Mouse (Mus musculus) megakaryocyte, embryonic 14.5 days (primary cell): ENCODE measurements around the gene Stard3. TPM values are rescaled to one million over a fixed set of nuclear protein-coding genes. Genes with fewer than 3 reads are reported as not detected.
"Not testable (repeated sequence)": the region's sequence is repeated elsewhere in the genome, so short reads cannot be mapped to it uniquely, and the experiment has no call there.

Source experiments
- H3K27me3 ChIP-seq: replicated peaks from 2 replicates; pipeline ENCODE3; 2012; ENCODE audit warnings: inconsistent platforms
- H3K36me3 ChIP-seq: replicated peaks from 2 replicates; pipeline ENCODE3; 2012; ENCODE audit warnings: low read length, inconsistent platforms, mixed read lengths
- H3K4me1 ChIP-seq: 2 replicates; pipeline ENCODE4 v1.6.1; 2012; ENCODE audit warnings: inconsistent platforms
- H3K4me3 ChIP-seq: replicated peaks from 2 replicates; pipeline ENCODE3; 2012; ENCODE audit warnings: moderate library complexity, mild to moderate bottlenecking, inconsistent platforms
- H3K9me3 ChIP-seq: 2 replicates; pipeline ENCODE4 v1.6.1; 2012; ENCODE audit warnings: inconsistent platforms
- FLI1 ChIP-seq: IDR thresholded peaks from 2 replicates; pipeline ENCODE4 v1.6.1; 2012; ENCODE audit warnings: low read length, inconsistent platforms, mixed read lengths
- GATA1 ChIP-seq: IDR thresholded peaks from 3 replicates; pipeline ENCODE4 v1.6.1; 2012; ENCODE audit warnings: mixed read lengths, low read length, inconsistent platforms, borderline replicate concordance
- polyA plus RNA-seq: library from polyadenylated mRNA; stranded (reverse); fragments of >175 nt; gene quantifications from 2 replicates; pipeline ENCODE4 v1.2.3, GENCODE M21; 2012; ENCODE audit warnings: low replicate concordance; ENCODE audit not compliant: insufficient read depth

Gene Stard3
- polyA plus RNA-seq, 1 experiment, result 23.5 TPM

DNA sequence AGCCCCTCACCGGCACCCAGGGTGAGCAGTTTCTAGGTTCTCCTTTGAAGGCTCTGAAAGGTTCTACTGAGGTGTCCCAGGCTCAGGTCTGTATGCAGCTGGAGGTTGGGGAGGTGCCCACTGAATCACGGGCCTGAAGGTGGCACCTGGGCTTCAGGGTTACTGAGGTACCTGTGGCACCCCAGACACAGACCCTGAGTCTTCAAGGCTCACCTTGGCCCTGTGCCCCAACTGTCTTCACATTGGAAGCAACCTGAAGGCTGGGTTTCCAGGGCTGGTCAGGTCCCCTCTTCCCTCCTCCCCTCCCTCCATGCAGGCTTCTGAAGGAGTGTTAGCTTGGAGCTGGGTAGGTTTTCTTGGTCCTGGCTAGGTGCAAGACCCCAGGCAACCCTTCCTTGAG, 23.5 kb downstream of the Stard3 start:
- no peak for TF ChIP-seq FLI1
- TF ChIP-seq GATA1, result no peak
- H3K4me3 ChIP-seq, result no peak overlapping the region
- peaks cover 52% of the 10 kb centered on the region for H3K36me3 ChIP-seq
- H3K4me1 ChIP-seq, result peaks cover 4% of the 10 kb centered on the region; the same call in 1 of the 2 replicates
- no peaks in the 10 kb centered on the region for H3K9me3 ChIP-seq
- H3K27me3 ChIP-seq, result peaks cover 36% of the 10 kb centered on the region

GRCm38 (mm10) chr11:98382405-98382804, 24.2 kb downstream of the Stard3 start:
- H3K4me1 ChIP-seq, H3K4me3 ChIP-seq, H3K9me3 ChIP-seq: not testable (repeated sequence)
- H3K36me3 ChIP-seq, result peaks cover 45% of the 10 kb centered on the region
- peaks cover 44% of the 10 kb centered on the region for H3K27me3 ChIP-seq

DNA sequence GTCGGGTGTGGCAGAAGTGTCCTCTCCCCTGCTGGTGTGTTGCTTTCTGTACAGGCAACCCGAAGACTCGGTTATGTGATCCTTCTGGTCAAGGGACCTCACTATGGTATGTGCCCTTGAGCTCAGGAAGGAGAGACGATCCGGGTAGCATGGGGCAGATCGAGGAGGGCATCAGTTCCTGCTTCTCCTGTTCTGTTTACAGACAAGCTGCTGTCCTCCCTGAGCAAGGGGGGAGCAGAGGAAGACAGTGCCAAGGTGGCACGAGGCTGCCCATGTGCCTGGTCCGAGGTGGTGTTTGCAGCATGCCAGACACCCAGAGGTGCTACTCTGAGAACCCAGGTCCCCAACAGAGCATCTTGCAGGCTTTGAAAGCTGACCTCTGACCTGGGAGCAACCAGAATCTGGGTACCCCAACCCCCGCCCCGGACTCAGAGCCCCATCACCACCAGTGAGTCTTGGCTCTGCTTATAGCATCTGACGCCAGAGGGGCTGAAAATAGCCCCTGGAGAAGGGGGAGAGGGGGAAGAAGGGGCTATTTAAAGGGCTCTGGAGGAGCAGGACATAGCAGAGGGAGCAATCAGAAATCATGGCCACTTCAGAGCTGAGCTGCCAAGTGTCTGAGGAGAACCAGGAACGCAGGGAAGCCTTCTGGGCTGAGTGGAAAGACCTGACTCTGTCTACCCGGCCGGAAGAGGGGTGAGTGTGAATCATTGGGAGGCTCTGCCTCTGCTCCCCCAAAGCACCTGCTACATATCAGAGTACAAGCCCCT, 25.3 kb downstream of the Stard3 start, which contains the start of gene Tcap:
Gene Tcap, plus strand, starts transcription at position 551 of the 770 bp plus-strand sequence.
- H3K4me3 ChIP-seq, result no peak within 1 kb of the TSS
- no peaks in the 10 kb centered on the region for H3K9me3 ChIP-seq
- TF ChIP-seq GATA1 (no peak), FLI1 (no peak)
- H3K4me1 ChIP-seq, result peaks cover 5% of the 10 kb centered on the region; the same call in 1 of the 2 replicates
- peaks cover 34% of the 10 kb centered on the region for H3K36me3 ChIP-seq
- peaks cover 54% of the 10 kb centered on the region for H3K27me3 ChIP-seq

DNA sequence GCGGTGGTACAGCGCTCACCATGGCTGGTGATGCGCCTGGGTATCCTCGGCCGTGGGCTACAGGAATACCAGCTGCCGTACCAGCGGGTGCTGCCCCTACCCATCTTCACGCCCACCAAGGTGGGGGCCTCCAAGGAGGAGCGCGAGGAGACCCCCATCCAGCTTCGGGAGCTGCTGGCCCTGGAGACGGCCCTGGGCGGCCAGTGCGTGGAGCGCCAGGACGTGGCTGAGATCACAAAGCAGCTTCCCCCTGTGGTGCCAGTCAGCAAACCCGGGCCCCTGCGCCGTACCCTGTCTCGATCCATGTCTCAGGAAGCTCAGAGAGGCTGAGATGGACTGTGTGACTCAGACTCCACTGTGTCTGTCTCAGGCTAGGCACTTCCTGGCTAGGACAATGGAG, 26.0 kb downstream of the Stard3 start:
- H3K27me3 ChIP-seq, result peaks cover 62% of the 10 kb centered on the region
- H3K4me3 ChIP-seq, result no peak overlapping the region
- H3K9me3 ChIP-seq, result no peaks in the 10 kb centered on the region
- TF ChIP-seq GATA1, result no peak
- TF ChIP-seq FLI1, result no peak
- H3K4me1 ChIP-seq, result peaks cover 12% of the 10 kb centered on the region
- peaks cover 27% of the 10 kb centered on the region for H3K36me3 ChIP-seq

DNA sequence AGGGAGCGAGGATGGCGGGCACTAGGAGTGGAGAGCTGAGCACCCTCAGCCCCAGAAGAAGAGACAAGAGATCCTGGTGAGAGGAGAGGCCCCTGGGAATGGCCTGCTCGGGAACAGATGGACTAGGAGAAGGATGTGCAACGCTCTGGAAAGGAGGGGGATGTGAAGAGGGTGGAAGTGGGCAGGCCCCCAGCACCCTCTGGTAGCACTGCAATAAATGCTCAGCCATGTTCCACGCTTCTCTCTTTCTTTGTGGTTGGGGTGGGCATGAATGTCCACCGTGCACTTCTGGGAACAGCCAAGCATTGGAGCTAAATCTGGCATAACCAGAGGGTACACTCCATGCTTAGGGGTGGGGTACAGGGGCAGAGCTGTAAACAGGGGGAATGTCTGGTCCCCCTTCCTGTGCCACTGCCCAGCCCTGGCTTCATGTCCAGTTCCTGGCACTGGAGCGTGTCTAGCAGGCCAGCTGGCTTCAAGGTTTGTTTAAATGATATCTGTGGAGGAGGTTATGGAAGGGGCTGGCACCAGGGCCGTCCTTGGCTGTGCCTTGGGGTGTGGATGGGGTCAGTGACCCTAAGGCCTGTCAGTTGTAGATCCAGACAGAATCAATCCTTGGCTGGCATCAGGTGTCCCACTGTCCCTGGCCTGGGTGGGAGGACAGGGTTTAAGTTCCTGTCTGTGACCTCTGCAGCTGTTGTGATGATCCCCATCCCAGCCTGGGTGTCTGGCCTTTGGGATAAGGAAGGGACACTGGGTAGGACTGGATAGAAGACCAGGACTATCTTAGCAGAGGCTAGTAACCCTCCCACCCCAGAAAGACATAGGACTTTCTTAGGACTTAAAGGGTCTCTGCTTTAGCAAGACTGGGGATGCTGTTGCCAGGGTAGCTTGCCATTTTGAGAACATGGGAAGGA, 26.8 kb downstream of the Stard3 start:
- Histone ChIP-seq H3K36me3 (peaks cover 19% of the 10 kb centered on the region), H3K9me3 (no peaks in the 10 kb centered on the region), H3K4me1 (peaks cover 13% of the 10 kb centered on the region), H3K4me3 (no peak overlapping the region), H3K27me3 (peaks cover 69% of the 10 kb centered on the region)
- TF ChIP-seq FLI1 (no peak), GATA1 (no peak)

DNA sequence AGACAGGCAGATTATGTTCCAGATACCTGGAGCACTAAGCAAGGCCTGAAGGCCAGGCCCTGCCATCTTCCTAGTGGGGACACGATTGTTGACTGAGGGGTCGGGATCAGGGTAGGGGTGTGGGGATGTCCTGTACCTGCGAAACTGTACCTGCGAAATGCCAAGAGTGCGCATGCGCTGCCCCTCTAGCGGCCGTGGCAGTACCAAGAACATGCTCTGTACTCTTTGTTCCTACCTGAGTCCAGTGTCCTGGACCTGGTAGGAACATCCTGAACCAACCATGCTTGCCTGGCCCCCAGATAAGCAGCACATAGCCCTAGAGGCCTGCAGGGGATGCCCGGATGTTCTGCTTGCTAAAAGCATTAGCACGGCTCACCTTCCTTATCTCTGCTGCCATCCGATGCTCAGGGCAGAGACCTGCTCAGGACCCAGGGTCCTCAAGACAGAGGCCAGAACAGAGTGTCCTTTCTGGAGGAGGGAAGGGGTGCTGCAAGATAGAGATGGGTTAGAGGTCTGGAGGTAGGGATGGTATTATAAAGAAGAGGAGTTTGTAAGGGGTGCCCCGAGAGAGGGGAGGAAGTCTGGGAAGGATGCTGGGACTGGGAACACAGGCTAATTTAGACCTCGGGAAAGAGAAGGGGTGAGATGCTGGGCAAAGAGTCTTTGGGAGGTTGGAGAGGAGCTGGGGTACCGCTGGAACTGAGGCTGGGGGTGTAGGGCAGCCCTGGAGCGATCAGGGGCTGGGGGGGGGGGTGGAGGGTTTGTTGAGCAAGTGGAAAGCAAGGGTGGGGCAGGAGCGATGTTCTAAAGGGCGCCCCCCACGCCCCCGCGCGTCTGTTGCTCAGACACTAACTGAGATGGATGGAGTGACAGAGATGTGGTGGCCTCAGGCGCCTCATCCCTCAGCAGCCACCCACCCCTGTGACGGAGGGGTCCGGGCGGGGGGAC, 27.7 kb downstream of the Stard3 start, which contains the start of gene Pnmt:
Gene Pnmt, plus strand, starts transcription at position 813 of the 948 bp plus-strand sequence.
- H3K4me3 ChIP-seq, result peak within 1 kb of the TSS; percentile 33
- peaks cover 78% of the 10 kb centered on the region for H3K27me3 ChIP-seq
- H3K36me3 ChIP-seq, result peaks cover 10% of the 10 kb centered on the region
- no peaks in the 10 kb centered on the region for H3K9me3 ChIP-seq
- peaks cover 13% of the 10 kb centered on the region for H3K4me1 ChIP-seq
- TF ChIP-seq FLI1 (no peak), GATA1 (no peak)

DNA sequence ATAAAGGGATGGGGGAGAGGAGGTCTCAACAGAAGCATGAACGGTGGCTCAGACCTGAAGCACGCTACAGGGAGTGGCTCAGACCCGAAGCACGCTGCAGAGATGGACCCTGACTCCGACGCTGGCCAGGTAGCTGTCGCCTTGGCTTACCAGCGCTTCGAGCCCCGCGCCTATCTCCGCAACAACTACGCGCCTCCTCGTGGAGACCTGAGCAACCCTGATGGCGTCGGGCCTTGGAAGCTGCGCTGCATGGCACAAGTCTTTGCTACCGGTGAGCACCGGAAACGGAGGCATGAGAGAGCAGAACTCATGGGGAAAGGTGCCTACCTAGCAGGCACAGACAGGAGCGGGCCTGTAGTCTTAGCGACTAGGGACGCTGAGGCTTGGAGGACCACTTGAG, 28.4 kb downstream of the Stard3 start:
- Histone ChIP-seq H3K36me3 (peaks cover 6% of the 10 kb centered on the region), H3K27me3 (peaks cover 84% of the 10 kb centered on the region), H3K4me3 (peak overlapping the region; percentile 33), H3K9me3 (no peaks in the 10 kb centered on the region), H3K4me1 (peaks cover 16% of the 10 kb centered on the region)
- TF ChIP-seq GATA1 (no peak), FLI1 (no peak)

GRCm38 (mm10) chr11:98387056-98387577, 28.9 kb downstream of the Stard3 start:
- H3K9me3 ChIP-seq, result no peaks in the 10 kb centered on the region
- H3K36me3 ChIP-seq, result peaks cover 3% of the 10 kb centered on the region
- H3K27me3 ChIP-seq, result peaks cover 90% of the 10 kb centered on the region
- TF ChIP-seq FLI1, result no peak
- TF ChIP-seq GATA1, result no peak
- H3K4me3 ChIP-seq, result no peak overlapping the region
- peaks cover 21% of the 10 kb centered on the region for H3K4me1 ChIP-seq

- TF ChIP-seq GATA1 (no peak), FLI1 (no peak)
- Histone ChIP-seq H3K9me3 (no peaks in the 10 kb centered on the region), H3K4me3 (no peak overlapping the region), H3K36me3 (peaks cover 3% of the 10 kb centered on the region), H3K27me3 (peaks cover 95% of the 10 kb centered on the region), H3K4me1 (peaks cover 33% of the 10 kb centered on the region)
Observed at GRCm38 (mm10) chr11:98388282-98388681, 30.1 kb downstream of the Stard3 start.
